Mouse (Mus musculus): ENCODE data around the gene Kcna2.

DNA sequence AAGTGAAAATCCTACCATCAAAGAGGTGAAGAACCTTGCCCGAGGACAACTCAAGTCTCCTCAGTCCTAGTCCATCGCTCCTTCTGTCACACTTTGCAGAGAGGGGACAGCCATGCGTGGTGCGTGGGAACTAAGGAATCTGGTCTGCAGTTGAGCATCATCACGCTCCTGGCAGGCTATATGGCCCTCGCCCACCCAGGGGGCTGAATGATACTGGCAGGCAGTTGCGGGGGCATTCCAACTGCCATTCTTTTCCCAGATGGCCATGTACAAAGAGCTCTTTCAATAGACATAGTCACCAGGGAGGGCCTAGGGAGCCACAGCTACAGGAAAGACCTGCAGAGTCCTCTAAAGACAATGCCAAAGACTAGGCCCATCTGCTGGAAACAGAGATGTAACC lies 57.9 kb downstream of the Kcna2 start:
- no peak for TF ChIP-seq GATA1 (IDR thresholded peaks at IDR 0.05; ENCODE audit: low read length)
- TF ChIP-seq TAL1 (IDR thresholded peaks at IDR 0.05; ENCODE audit: low read length), result no peak
